Mouse (Mus musculus) lung, adult 2 months (tissue): ENCODE data around the gene Cab39.

Experiments
- CTCF ChIP-seq: fragments of 200-500 bp; IDR thresholded peaks from 2 replicates; pipeline ENCODE4 v1.5.1; 2011; ENCODE audit warnings: mild to moderate bottlenecking, low read length, control low read depth; ENCODE audit not compliant: insufficient read depth
- POLR2A ChIP-seq: fragments of 200-500 bp; IDR thresholded peaks from 2 replicates; pipeline ENCODE4 v1.6.1; 2011; ENCODE audit warnings: low read depth, mild to moderate bottlenecking, control low read depth, low read length, borderline replicate concordance; ENCODE audit errors: extremely low read depth

GRCm38 (mm10) chr1:85802517-85802916 is 9.3 kb downstream of the Cab39 start:
- TF ChIP-seq CTCF (no peak), POLR2A (no peak)
